Mouse (Mus musculus) hindbrain, embryonic 12.5 days (tissue): ENCODE results near the gene Nek7. TPM values are rescaled to one million over a fixed set of nuclear protein-coding genes. Genes with fewer than 3 reads are reported as not detected.
A peak's percentile ranks its signal among the peaks of the same experiment; 100 is the strongest.

Experiments used
- ATAC-seq: fragments of 200-750 bp; cut with Nextera tagmentation; 2 replicates; pipeline ENCODE4 v1.8.0; 2017; ENCODE audit warnings: moderate TSS enrichment; ENCODE audit not compliant: low FRiP score
- H3K27ac ChIP-seq: fragments of 300-500 bp; sonication (generic); 2 replicates; pipeline ENCODE4 v1.5.1; 2016; ENCODE audit warnings: mild to moderate bottlenecking
- H3K27me3 ChIP-seq: fragments of 300-500 bp; sonication (generic); 2 replicates; pipeline ENCODE4 v1.6.1; 2016; ENCODE audit warnings: mild to moderate bottlenecking
- H3K36me3 ChIP-seq: fragments of 300-500 bp; sonication (generic); 2 replicates; pipeline ENCODE4 v1.6.1; 2016; ENCODE audit warnings: mild to moderate bottlenecking
- H3K4me1 ChIP-seq: fragments of 300-500 bp; sonication (generic); 2 replicates; pipeline ENCODE4 v1.6.1; 2016
- H3K4me2 ChIP-seq: fragments of 300-500 bp; sonication (generic); replicated peaks from 2 replicates; pipeline ENCODE4 v1.6.1; 2016; ENCODE audit warnings: mild to moderate bottlenecking
- H3K4me3 ChIP-seq: fragments of 300-500 bp; sonication (generic); 2 replicates; pipeline ENCODE4 v1.5.1; 2016; ENCODE audit warnings: mild to moderate bottlenecking
- H3K9ac ChIP-seq: fragments of 300-500 bp; sonication (generic); 2 replicates; pipeline ENCODE4 v1.6.1; 2016; ENCODE audit warnings: mild to moderate bottlenecking, moderate library complexity
- H3K9me3 ChIP-seq: fragments of 300-500 bp; sonication (generic); replicated peaks from 2 replicates; pipeline ENCODE4 v1.6.1; 2016; ENCODE audit warnings: mild to moderate bottlenecking
- WGBS: fragments of 180-500 bp; shearing (Covaris S2); methylation state at CpG from one replicate; pipeline ENCODE4 v1.1.7; 2016; 5-methylcytosine and 5-hydroxymethylcytosine counted together
- polyA plus RNA-seq: library from polyadenylated mRNA; unstranded; fragments of >200 nt; fragmentation: Nextera tagmentation; extraction: Ambion mirVana; gene quantifications from 2 replicates; pipeline ENCODE4 v1.2.1, GENCODE M21; 2016

The Nek7 gene
- polyA plus RNA-seq, 1 experiment from 2014 or later = 23.2 TPM

- no peaks in the 10 kb centered on the region for H3K4me1 ChIP-seq
- no peaks in the 10 kb centered on the region for H3K36me3 ChIP-seq
- ATAC-seq = no peak
- no peak overlapping the region for H3K9ac ChIP-seq
- no peak overlapping the region for H3K4me3 ChIP-seq
- H3K27me3 ChIP-seq = no peaks in the 10 kb centered on the region
- no peak overlapping the region for H3K4me2 ChIP-seq
- no peaks in the 10 kb centered on the region for H3K9me3 ChIP-seq
- WGBS = 62% methylated on average over 6 of the region's 6 CpGs
- no peak overlapping the region for H3K27ac ChIP-seq
Measured at GRCm38 (mm10) chr1:138517360-138518099, 102.4 kb downstream of the Nek7 start.

GRCm38 (mm10) chr1:138516946-138517345 lies 103.0 kb downstream of the Nek7 start:
- WGBS = 85% methylated on average over 2 of the region's 2 CpGs
- H3K27me3 ChIP-seq = no peaks in the 10 kb centered on the region

DNA sequence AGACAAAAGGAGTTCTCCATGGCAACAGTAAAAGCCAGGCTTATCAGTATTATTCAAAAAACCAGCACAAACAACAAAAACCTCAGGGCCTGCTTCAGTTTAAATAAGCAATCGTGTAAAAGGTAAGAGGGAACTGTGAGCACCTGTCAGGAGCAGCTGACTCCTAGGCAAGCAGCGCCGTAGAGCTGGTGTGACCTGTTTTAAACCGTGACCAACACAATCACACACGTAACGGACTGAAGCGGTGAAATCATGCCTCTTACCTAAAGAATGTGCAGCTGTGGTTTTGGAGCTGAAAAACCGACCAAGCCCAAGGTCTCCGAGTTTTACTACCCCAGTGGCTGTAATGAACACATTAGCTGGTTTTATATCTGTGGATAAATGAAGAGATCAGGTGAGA lies 104.6 kb downstream of the Nek7 start:
- no peak overlapping the region for H3K9ac ChIP-seq
- no peak overlapping the region; the same call in 1 of the 2 replicates for H3K27ac ChIP-seq
- H3K4me3 ChIP-seq = no peak overlapping the region
- ATAC-seq = no peak
- no peaks in the 10 kb centered on the region for H3K36me3 ChIP-seq
- 62% methylated on average over 9 of the region's 9 CpGs for whole genome bisulfite sequencing
- H3K9me3 ChIP-seq = no peaks in the 10 kb centered on the region
- no peaks in the 10 kb centered on the region for H3K27me3 ChIP-seq
- H3K4me2 ChIP-seq = no peak overlapping the region
- no peaks in the 10 kb centered on the region for H3K4me1 ChIP-seq

More at GRCm38 (mm10) chr1:138516946-138517345, 103.0 kb downstream of the Nek7 start:
- no peak for ATAC-seq
- Histone ChIP-seq H3K4me2 (no peak overlapping the region), H3K9ac (no peak overlapping the region), H3K4me1 (no peaks in the 10 kb centered on the region), H3K27ac (no peak overlapping the region), H3K9me3 (no peaks in the 10 kb centered on the region), H3K36me3 (no peaks in the 10 kb centered on the region), H3K4me3 (no peak overlapping the region)

DNA sequence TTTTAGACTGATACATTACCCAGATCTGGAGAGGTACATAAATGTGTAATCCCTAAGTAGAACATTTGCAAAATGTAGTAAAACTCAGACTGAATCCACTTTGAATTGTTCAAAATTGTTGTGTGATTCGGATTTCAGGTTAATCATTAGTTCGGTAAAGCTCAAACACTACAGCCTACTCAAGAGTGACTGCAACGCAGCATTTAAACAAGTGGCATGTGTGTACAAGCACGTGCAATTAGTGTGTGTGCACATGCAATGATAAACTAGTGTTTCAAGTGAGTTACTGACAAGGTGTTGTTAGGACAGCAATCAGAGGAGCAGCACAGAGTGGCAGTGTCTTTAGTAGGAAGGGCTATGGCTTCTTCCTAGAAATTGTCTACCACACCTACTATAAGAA lies 106.0 kb downstream of the Nek7 start:
- no peak for ATAC-seq
- 70% methylated on average over 4 of the region's 4 CpGs for WGBS
- no peak overlapping the region for H3K9ac ChIP-seq

DNA sequence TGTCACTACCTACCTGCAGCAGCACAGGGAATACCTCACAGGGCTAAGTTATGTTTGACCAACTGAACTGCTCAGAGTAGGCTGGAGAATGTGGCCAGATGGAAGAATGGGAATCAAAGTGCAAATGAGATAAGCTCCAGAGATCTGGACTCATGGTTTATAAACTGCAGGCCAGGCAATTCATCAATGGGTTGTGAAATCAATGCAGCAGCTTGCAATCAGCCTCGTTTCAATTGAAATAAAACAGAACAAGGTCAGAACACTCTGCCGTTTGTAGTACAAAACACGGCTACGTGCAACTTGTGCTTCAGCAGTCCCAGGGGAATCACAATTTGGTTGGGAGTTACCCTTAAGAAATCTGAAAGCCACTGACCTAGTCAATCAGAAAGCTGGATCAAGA lies 109.4 kb downstream of the Nek7 start:
- 70% methylated on average over 4 of the region's 4 CpGs for WGBS
- Histone ChIP-seq H3K36me3 (no peaks in the 10 kb centered on the region), H3K9ac (no peak overlapping the region), H3K27me3 (no peaks in the 10 kb centered on the region), H3K4me2 (no peak overlapping the region), H3K4me1 (peaks cover 9% of the 10 kb centered on the region), H3K4me3 (no peak overlapping the region), H3K9me3 (no peaks in the 10 kb centered on the region), H3K27ac (no peak overlapping the region)
- no peak for ATAC-seq

More for the DNA sequence above, 106.0 kb downstream of the Nek7 start:
- Histone ChIP-seq H3K27ac (no peak overlapping the region), H3K9me3 (no peaks in the 10 kb centered on the region), H3K4me1 (no peaks in the 10 kb centered on the region), H3K36me3 (no peaks in the 10 kb centered on the region), H3K4me3 (no peak overlapping the region), H3K4me2 (no peak overlapping the region), H3K27me3 (no peaks in the 10 kb centered on the region)

DNA sequence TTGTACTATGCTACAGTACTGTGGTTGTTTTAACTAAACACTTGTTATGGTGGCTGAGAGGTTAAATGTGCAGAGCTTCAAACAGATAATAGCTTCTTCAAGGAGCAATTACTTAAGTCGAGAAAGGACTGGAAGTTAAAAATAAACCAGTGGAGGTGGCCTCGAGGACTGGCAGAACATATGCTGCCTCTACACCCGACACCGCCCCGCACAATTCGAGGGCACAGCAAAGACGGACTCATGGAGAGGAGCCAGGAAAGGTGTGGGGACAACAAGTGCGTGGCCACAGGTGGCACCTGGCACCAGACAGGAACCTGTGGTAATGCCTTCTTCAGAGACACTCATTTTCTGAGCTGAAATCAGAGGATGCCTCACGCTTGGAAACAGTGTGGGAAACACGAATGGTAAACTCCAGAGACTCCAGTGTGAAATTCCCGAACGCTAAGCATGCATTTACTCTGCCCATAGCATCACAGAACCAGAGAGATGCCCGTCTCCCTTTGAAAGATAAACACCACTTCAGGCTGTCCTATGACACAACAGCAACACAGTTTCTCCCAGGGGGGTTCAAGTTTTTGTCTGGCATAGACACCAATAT lies 112.4 kb downstream of the Nek7 start:
- no peak overlapping the region for H3K9ac ChIP-seq
- 77% methylated on average over 13 of the region's 13 CpGs for WGBS
- H3K4me3 ChIP-seq = no peak overlapping the region
- no peaks in the 10 kb centered on the region for H3K36me3 ChIP-seq
- H3K4me2 ChIP-seq = no peak overlapping the region
- no peaks in the 10 kb centered on the region for H3K9me3 ChIP-seq
- H3K27me3 ChIP-seq = 0 out of 2 replicates have a peak, but pooled peaks cover 5% of the 10 kb centered on the region
- peaks cover 20% of the 10 kb centered on the region for H3K4me1 ChIP-seq
- H3K27ac ChIP-seq = no peak overlapping the region
- ATAC-seq = peak; percentile 18; the same call in 1 of the 2 replicates

DNA sequence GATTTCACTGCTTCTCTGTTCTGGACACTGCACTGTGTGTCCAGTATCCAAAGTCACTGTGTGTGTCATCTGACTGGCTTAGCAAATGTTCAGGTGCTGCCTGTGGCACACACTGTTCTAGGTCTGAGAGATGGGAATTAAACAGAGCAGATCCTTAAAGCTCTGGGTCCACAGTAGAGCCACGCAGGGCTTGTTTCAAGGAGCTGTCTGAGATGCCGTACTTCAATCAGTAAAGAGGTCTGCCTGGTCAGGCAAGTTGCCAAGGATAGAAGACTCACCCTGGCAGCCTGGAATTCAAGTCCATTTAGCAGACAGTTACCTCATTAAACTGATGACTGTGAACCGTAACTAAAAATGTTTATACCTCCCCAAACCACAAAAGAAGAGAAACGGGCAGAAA lies 112.9 kb downstream of the Nek7 start:
- Histone ChIP-seq H3K36me3 (no peaks in the 10 kb centered on the region), H3K4me1 (peaks cover 20% of the 10 kb centered on the region), H3K4me2 (no peak overlapping the region), H3K9me3 (no peaks in the 10 kb centered on the region), H3K4me3 (no peak overlapping the region), H3K27me3 (0 out of 2 replicates have a peak, but pooled peaks cover 5% of the 10 kb centered on the region), H3K27ac (no peak overlapping the region), H3K9ac (no peak overlapping the region)
- whole genome bisulfite sequencing = 50% methylated on average over 4 of the region's 4 CpGs
- peak; percentile 38; the same call in 1 of the 2 replicates for ATAC-seq

GRCm38 (mm10) chr1:138504228-138504627 lies 115.7 kb downstream of the Nek7 start:
- no peak for ATAC-seq
- no peak overlapping the region for H3K9ac ChIP-seq
- 30% methylated on average over 5 of the region's 5 CpGs for WGBS

DNA sequence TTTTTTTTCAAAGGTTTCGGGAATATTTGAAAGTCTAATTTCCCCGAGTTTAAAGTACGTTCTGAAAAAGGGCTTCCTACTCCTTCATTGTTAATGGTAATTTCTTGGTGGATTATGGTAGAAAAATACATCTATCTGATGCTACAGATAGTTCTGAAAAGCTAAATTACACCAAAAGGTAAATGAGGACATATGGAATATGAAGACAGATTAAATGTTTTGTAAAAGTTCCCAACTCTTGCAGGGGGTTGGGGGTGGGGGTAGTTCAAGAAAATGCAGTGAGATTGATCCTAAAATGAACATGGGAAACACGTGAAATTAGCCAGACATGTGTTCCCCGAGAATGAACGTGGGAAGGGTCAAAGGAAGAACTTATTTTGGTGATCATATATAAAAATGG lies 119.2 kb downstream of the Nek7 start:
- peak overlapping the region; percentile 93 for H3K27ac ChIP-seq
- H3K4me2 ChIP-seq = no peak overlapping the region; the same call in 1 of the 2 replicates
- H3K4me1 ChIP-seq = peaks cover 31% of the 10 kb centered on the region
- H3K9me3 ChIP-seq = no peaks in the 10 kb centered on the region
- 0 out of 2 replicates have a peak, but pooled peaks cover 5% of the 10 kb centered on the region for H3K27me3 ChIP-seq
- 32% methylated on average over 6 of the region's 6 CpGs for WGBS
- no peak overlapping the region for H3K9ac ChIP-seq
- ATAC-seq = no peak
- no peaks in the 10 kb centered on the region for H3K36me3 ChIP-seq
- H3K4me3 ChIP-seq = no peak overlapping the region

More at GRCm38 (mm10) chr1:138504228-138504627, 115.7 kb downstream of the Nek7 start:
- Histone ChIP-seq H3K4me3 (no peak overlapping the region), H3K9me3 (no peaks in the 10 kb centered on the region), H3K27ac (0 out of 2 replicates have a peak overlapping the region, but pooled peaks have one; percentile 40), H3K4me2 (no peak overlapping the region), H3K4me1 (peaks cover 26% of the 10 kb centered on the region), H3K36me3 (no peaks in the 10 kb centered on the region), H3K27me3 (0 out of 2 replicates have a peak, but pooled peaks cover 5% of the 10 kb centered on the region)

DNA sequence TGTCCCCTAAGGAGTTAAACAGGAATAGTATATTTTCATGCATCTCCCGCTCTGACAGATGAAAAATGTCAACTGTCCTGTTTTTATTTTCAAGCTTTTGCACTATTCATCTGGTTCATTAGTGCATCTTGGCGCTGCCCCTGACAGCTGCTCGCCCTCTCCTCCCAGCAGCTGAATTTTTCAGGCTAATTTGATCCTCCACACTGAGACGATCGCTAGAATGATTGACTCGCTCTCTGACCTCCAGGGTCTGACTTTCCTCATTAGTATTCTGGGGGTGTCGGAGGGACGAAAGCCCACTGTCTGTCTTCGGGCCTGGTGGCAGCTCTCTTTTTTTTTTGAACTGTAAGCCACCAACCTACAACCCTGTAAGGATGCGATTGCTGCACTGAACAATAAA lies 119.8 kb downstream of the Nek7 start:
- Histone ChIP-seq H3K36me3 (no peaks in the 10 kb centered on the region), H3K4me1 (peaks cover 31% of the 10 kb centered on the region), H3K27ac (peak overlapping the region; percentile 93), H3K4me2 (peak overlapping the region; percentile 41), H3K9ac (no peak overlapping the region), H3K9me3 (no peaks in the 10 kb centered on the region), H3K4me3 (no peak overlapping the region), H3K27me3 (0 out of 2 replicates have a peak, but pooled peaks cover 5% of the 10 kb centered on the region)
- peak; percentile 84 for ATAC-seq
- WGBS = 7% methylated on average over 10 of the region's 10 CpGs

DNA sequence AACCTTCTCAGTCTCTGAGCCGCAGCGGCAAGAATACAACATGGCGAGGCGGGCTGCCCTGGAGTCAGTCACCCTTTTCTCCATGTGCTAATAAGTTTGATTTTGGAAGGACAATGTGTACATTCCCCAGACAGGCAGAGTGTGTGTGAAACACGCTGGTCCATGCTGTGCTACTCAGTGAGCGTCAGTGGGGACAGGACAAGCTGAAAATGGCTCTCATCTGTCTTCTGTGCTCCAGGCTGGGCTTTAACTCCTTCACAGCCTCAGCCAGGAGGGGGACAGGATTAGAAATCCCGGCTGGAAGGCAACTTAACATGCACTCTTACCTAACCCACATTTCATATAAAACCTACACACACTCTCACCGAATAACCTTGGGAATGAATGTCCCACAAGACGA lies 120.5 kb downstream of the Nek7 start:
- H3K27ac ChIP-seq = peak overlapping the region; percentile 93
- WGBS = 14% methylated on average over 9 of the region's 9 CpGs
- peak overlapping the region; percentile 41 for H3K4me2 ChIP-seq
- H3K4me3 ChIP-seq = 0 out of 2 replicates have a peak overlapping the region, but pooled peaks have one; percentile 7
- no peaks in the 10 kb centered on the region for H3K36me3 ChIP-seq
- peaks cover 27% of the 10 kb centered on the region for H3K4me1 ChIP-seq
- H3K27me3 ChIP-seq = 0 out of 2 replicates have a peak, but pooled peaks cover 5% of the 10 kb centered on the region
- H3K9me3 ChIP-seq = no peaks in the 10 kb centered on the region
- no peak overlapping the region for H3K9ac ChIP-seq
- ATAC-seq = peak; percentile 86

- 68% methylated on average over 6 of the region's 6 CpGs for WGBS
- no peak for ATAC-seq
- no peak overlapping the region for H3K4me2 ChIP-seq
Measured at GRCm38 (mm10) chr1:138491382-138492097, 128.4 kb downstream of the Nek7 start.

More at GRCm38 (mm10) chr1:138491382-138492097, 128.4 kb downstream of the Nek7 start:
- H3K36me3 ChIP-seq = no peaks in the 10 kb centered on the region
- H3K27me3 ChIP-seq = no peaks in the 10 kb centered on the region
- H3K9ac ChIP-seq = no peak overlapping the region
- H3K4me1 ChIP-seq = peaks cover under 1% of the 10 kb centered on the region
- no peak overlapping the region for H3K4me3 ChIP-seq
- H3K9me3 ChIP-seq = no peaks in the 10 kb centered on the region
- no peak overlapping the region for H3K27ac ChIP-seq
